Mouse (Mus musculus) urinary bladder, postnatal 14 days (tissue): ENCODE results near the gene Troap.

Source experiments
- DNase-seq: peaks from one replicate; pipeline ENCODE4 v3.0.0; 2021; ENCODE audit warnings: low spot score

Gene Troap

DNA sequence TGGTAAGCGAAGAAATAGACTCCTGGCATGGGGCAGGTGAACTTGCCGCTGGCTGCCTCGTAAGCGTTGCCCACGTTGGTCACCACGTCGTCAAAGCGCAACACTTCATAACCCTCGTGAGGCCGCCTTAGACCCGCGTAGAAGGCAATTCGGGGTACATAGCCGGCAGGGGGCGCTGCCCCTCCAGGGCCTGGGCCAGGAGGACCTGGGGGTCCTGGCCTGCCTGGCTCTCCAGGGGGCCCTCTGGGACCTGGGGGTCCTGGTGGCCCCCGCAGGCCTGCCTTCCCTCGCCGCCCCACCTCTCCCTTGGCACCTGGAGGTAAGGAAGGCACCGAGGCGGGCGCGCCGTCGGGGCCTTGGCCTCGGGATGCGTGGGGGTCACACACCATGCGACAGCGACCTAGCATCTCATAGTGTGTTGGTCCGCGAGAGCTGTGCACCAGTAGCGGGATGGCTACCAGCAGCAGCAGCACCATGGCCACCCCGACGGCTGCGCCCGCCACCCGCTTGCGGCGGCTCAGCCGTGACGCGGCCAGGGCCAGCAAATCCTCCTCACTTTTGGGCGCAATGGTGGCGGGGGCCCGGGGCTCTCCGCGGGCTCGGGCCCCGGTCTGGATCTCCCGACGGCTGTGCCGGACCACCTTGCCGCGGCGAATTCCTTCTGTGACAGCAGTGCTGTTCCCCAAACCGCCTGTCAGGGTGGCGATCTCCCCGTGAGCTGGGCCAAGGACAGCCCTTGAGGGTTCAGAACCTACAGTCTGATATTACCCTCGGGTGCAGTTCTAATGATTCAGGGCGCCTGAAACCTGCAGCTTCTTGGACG is 13.1 kb downstream of the Troap start, which contains the start of gene C1ql4:
Gene C1ql4 (minus strand): TSS at position 565 of the 823 bp plus-strand sequence.
- no peak for DNase-seq

DNA sequence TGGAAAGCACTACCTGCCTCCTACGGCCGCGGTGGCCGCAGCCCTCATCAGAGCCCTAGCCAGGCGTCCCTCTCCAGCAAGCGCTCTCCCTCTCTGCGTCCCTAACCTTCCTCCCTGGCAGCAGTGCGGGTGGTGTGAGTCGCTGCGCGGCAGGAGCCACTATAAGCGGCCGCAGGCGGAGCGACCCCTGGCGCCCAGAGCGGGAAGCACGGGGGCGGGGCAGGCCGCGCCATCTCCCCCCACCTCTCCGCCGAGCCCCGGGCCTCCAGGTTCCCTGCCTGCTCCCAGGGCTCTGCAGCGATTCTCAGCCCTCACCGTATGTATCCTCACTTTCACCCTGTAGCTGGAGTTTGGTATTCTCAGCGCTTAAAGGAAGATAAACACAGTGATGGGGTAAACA is 13.9 kb downstream of the Troap start:
- DNase-seq, result peak; percentile 81

DNA sequence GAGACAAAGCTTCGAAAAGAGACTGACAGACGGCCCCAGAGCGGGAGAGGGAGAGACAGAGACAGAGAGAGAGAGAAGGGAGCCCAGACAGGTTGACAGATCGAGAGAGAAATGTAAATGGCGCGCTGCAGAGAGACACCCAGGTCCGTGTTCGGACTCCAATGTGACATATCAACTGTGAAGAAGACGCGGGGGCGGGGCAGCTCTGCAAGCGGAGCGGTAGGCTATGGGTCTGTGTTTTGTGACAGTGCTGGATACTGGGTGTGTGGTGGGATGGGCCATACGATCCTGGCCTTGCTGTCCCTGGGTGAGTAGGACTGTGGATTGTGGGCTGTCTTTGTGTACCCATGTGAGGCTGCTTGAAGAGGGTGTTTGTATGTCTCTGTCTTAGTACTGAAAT is 14.7 kb downstream of the Troap start:
- no peak for DNase-seq

DNA sequence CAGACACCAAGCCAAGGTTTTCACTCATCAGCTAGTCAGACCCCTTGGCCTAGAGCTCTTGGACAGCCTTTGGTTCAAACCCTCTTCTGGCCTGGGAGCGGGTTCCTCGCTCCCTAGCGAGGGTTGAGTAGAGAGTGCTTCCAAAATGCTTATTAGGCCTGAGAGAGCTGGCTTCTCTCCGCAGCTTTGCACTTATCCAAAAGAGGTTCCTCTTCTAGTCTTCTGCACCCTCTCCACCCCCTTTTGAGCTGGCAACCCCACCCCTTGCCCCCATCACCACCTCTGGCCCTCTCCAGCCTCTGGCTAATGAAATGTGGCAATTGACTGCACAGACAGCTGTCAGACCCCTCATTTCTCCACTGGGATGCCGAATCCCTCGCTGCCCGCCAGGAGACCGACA is 18.5 kb downstream of the Troap start, which contains the start of gene Dnajc22:
Gene Dnajc22 (plus strand): TSS at position 301 of the 400 bp plus-strand sequence.
- no peak for DNase-seq

DNA sequence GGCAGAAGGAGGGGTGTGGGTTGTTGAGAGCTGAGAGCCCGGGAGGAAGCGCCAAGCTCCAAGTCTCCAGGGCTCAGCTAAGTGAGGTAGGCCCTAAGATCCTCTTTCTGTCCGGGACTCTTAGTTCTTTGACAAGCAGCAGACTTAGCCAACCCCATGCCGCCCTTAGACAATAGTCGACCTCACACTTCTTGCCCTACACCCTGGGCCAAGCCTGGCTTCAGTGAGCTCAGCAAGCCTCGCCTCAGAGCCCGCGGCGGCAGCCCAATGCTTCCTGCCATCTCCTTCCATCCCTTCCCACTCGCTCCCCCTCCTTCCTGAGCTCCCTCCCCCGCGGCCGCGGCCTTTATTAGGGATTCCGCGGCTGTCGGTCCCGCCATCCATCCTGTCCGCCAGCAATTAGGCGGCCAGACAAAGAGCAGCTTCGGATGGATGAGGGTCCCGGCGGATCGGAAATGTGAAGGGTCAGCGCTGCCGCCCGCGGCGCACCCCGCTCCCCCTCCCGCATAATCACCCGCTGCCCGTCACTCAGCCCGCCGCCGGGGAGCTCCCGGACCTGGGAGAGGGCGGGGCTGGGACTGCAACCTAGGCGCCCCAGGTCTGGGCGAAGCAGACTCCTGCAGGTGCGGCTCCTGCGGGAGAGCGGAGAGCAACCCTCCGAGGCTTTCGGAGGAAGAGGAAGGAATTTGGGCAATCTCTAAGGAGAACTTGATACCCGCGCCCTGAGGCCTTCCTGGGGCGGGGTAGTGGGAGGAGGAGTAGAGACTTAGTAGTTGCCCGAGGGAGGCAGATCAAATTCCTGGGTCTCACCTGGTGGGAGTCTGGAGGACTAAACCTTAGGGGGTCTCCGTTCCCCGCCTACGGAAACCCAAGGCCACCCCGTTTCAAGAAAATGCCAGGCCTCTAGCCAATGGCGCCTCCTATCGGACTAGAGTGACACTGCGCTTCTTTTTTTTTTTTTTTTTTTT is 19.2 kb downstream of the Troap start:
- no peak for DNase-seq

DNA sequence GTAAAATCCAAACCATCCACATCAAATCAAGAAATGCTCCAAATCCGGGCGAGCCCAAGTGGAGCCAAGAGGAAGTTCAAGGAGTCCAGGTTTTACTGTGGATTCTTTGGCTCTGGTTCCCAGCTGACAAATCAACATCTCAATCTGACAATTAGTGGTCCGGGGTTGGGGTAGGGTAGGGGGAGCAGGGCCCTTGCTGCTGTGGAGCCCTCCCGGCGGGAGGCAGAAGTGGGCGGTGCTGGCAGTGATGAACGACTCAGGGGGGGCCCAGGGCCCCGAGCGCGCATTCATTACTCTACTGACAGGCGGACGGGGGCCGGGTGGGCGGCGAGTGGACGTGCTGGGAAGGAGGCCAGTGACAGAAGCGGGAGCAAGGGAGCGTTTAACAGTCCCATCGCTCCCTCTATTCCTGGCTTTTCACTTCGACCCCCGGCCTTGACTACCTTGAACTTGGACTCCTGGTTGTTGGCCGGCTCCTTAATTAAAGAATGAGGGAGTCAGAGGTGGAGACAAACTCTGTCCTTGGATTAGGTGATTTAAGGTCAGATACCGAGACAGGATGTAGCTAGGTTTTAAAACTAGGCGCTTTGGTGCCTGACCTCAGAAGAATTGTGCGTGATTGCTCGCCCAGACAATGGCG is 20.4 kb downstream of the Troap start:
- no peak for DNase-seq

- DNase-seq, result no peak
Measured at GRCm38 (mm10) chr15:99095356-99095755, 21.0 kb downstream of the Troap start.

GRCm38 (mm10) chr15:99096061-99096793 is 21.9 kb downstream of the Troap start:
- no peak for DNase-seq

DNA sequence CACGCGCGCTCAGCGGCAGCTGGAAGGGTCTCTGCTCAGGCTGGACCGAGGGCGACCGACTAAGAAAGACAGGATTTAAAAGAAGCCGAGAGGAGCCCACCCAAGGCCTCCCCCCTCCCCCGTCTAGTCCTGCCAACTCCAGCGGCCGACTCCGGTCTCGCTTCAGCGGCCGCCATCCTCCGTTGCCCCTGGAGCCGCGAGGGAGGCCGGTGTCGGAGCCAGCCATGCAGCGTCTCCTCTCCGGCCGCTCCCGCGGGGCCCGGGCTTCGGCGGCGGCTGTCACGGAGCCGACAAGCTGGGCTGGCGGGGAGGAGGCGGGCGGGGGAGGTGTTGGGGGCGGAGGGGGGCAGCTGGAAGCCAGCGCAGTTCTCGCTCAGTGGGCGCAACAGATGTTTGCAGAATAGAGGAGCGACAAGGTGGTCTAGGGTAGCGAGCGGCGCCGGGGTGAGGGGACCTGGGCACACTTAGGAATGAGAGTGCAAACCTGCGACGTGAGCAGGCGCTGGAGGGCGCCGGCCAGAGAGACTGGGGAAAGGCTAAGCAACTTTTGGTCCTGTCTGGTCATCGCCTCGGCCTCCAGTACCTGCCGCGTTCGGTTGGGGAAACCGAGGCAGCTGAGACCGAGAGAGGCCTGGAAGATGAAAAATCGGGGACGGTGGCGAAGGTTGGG is 22.6 kb downstream of the Troap start:
- DNase-seq, result peak; percentile 38

DNA sequence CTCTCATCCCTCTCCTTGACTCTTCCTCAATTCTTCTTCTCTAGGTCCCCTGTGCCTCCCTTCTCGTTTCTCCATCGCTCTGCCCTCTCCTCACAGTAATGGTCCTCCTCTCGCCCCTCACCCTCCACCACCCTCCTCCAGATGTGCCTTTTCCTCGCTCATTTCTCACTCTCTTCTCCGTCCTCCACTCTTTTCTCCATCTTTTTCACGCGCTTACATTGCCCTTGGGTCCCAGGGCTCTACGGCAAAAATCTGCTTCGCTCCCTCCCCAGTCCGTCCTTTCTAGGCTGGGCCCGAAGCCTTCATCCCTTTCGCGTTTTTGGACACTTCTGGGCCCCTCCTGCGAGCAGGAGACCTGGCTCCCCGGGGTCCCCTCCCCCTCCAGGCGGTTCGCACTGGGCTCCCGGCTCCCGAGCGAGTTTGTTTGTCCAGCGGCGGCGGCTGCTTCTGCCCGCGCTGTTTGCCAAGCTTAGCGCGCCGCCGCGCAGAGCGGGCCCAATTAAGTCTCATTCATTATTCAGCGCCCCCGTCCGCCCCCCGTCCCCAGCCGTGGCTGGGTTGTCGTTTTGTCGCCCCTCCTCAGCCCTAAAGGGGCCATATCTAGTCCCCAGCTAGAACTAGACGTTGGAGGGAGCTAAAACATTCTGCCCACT is 23.6 kb downstream of the Troap start:
- DNase-seq, result peak; percentile 29

- no peak for DNase-seq
Measured at GRCm38 (mm10) chr15:99098493-99098861, 24.1 kb downstream of the Troap start.

DNA sequence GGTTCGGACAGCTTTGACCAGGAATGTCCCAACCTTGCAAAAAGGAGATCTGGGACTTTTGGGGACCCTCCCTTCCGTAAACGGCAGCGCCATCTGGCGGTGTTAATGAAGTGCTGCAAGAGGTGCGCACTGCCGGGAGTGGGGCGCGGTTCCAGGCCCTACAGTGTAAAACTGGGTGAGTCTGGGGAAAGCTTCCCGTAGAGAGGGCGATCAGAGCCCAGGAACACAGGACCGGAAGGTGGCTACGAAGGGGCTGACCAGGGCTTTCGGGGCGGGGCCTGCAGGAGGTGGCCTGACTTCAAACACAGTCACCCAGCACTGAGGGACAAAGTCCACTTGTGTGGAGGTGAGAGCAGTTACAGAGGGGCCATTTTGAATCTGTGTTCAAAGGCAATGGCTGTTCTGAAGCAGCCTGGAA is 24.8 kb downstream of the Troap start:
- peak; percentile 65 for DNase-seq

- DNase-seq, result no peak
Measured at GRCm38 (mm10) chr15:99099984-99100383, 25.6 kb downstream of the Troap start.

GRCm38 (mm10) chr15:99105238-99105637 is 30.9 kb downstream of the Troap start:
- no peak for DNase-seq

GRCm38 (mm10) chr15:99107866-99108265 is 33.5 kb downstream of the Troap start:
- DNase-seq, result no peak

- DNase-seq, result no peak
Measured at GRCm38 (mm10) chr15:99111139-99111538, 36.8 kb downstream of the Troap start.

DNA sequence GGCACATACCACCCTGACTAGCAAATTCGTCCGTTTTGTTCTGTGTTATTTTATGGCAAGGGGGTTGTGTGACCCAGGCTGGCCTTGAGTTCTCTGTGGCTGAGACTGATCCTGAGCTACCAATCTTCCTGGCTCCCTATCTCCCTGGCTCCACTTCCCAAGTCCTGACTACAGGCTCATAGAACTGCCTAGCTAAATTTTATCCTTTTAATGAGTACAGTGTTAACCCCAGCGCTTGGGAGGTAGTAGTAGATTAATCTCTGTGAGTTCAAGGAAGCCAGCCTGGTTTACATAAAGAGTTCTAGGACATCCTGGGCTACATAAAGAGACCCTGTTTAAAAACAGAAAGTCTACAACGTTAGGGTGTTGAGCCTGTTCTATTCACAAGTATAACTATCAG is 37.4 kb downstream of the Troap start:
- DNase-seq, result no peak

DNA sequence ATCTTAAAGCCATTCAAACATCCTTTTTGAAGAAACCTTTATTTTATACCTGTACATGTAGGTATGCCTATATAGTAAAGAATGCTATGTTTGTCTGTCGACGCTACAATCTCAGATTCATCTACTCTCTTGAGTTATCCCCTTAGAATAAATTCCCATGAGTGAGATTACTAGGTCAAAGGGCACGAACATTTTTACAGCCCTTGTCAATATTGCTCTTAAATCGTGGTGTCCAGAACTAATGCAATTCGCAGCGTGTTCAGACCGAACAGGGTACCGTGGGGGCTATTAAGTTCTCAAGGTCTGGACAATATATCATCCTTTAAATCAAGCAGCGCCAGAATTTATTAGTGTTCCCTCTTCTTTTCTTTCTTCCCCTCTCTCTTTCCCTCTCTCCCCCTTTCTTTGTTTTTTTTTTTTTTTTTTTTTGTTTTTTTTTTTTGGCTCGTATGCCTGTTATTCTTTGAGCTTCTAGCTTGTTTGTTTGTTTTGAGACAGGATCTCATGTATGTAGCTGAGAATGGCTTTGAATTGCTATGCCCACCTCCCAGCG is 38.5 kb downstream of the Troap start:
- no peak for DNase-seq

- DNase-seq, result no peak
Measured at GRCm38 (mm10) chr15:99113396-99113975, 39.1 kb downstream of the Troap start.
